Mouse (Mus musculus) heart, adult 11 months (tissue): Measurements from ENCODE around the gene Ddo.

Source experiments
- DNase-seq: peaks from one replicate; pipeline ENCODE4 v3.0.0; 2022

Ddo gene

GRCm38 (mm10) chr10:40719062-40719461 is 89.3 kb downstream of the Ddo start:
- peak; percentile 33 for DNase-seq

- DNase-seq: peak; percentile 58
These were observed 91.1 kb downstream of the Ddo start for GRCm38 (mm10) chr10:40720883-40721282.

GRCm38 (mm10) chr10:40724342-40724741 is 94.5 kb downstream of the Ddo start:
- DNase-seq: peak; percentile 64

GRCm38 (mm10) chr10:40725066-40725465 is 95.3 kb downstream of the Ddo start:
- peak; percentile 70 for DNase-seq

- peak; percentile 64 for DNase-seq
These were observed 95.7 kb downstream of the Ddo start for GRCm38 (mm10) chr10:40725471-40725870.

- DNase-seq: peak; percentile 27
These were observed 96.6 kb downstream of the Ddo start for GRCm38 (mm10) chr10:40726288-40726902.

GRCm38 (mm10) chr10:40726989-40727388 is 97.2 kb downstream of the Ddo start:
- DNase-seq: peak; percentile 2

GRCm38 (mm10) chr10:40730200-40730599 is 100.4 kb downstream of the Ddo start:
- DNase-seq: no peak
